Mouse (Mus musculus) cerebellum, adult 2 months (tissue): ENCODE data around the gene Tmem132a. TPM values are rescaled to one million over a fixed set of nuclear protein-coding genes. Genes with fewer than 3 reads are reported as not detected.

Experiments
- DNase-seq, 2 experiments: peaks; one replicate each; pipeline ENCODE4 v3.0.0; 2021
- H3K27ac ChIP-seq: fragments of 200-500 bp; 2 replicates; pipeline ENCODE4 v1.5.1; 2012; ENCODE audit warnings: low read length, control low read depth, inconsistent platforms; ENCODE audit not compliant: insufficient read depth
- H3K27me3 ChIP-seq: fragments of 200-500 bp; 2 replicates; pipeline ENCODE4 v1.6.1; 2012; ENCODE audit warnings: inconsistent platforms, mild to moderate bottlenecking, low read length, moderate library complexity; ENCODE audit not compliant: control insufficient read depth, insufficient read depth
- H3K4me1 ChIP-seq: fragments of 200-500 bp; 2 replicates; pipeline ENCODE4 v1.6.1; 2011; ENCODE audit warnings: low read length; ENCODE audit not compliant: control insufficient read depth, insufficient read depth
- H3K4me3 ChIP-seq: fragments of 200-500 bp; replicated peaks from 2 replicates; pipeline ENCODE3; 2011; ENCODE audit warnings: mild to moderate bottlenecking, low read depth, low read length, control low read depth; ENCODE audit not compliant: insufficient read depth
- CTCF ChIP-seq: fragments of 200-500 bp; IDR thresholded peaks from 2 replicates; pipeline ENCODE4 v1.5.1; 2011; ENCODE audit warnings: low read depth, mild to moderate bottlenecking, control low read depth, low read length, moderate library complexity, borderline replicate concordance; ENCODE audit not compliant: insufficient read depth
- POLR2A ChIP-seq: fragments of 200-500 bp; IDR thresholded peaks from 2 replicates; pipeline ENCODE4 v1.6.1; 2011; ENCODE audit warnings: low read length, control low read depth, borderline replicate concordance; ENCODE audit not compliant: insufficient read depth
- WGBS: fragments of 180-500 bp; shearing (Covaris S2); methylation state at CpG from one replicate; pipeline ENCODE4 v1.1.7; 2018; 5-methylcytosine and 5-hydroxymethylcytosine counted together
- polyA plus RNA-seq: library from polyadenylated mRNA; depleted of rRNA; stranded (reverse); fragments of >200 nt; gene quantifications from 2 replicates; pipeline ENCODE4 v1.2.3, GENCODE M21; 2012; rRNA removed

Gene Tmem132a
- polyA plus RNA-seq, 1 experiment, result 350 TPM

DNA sequence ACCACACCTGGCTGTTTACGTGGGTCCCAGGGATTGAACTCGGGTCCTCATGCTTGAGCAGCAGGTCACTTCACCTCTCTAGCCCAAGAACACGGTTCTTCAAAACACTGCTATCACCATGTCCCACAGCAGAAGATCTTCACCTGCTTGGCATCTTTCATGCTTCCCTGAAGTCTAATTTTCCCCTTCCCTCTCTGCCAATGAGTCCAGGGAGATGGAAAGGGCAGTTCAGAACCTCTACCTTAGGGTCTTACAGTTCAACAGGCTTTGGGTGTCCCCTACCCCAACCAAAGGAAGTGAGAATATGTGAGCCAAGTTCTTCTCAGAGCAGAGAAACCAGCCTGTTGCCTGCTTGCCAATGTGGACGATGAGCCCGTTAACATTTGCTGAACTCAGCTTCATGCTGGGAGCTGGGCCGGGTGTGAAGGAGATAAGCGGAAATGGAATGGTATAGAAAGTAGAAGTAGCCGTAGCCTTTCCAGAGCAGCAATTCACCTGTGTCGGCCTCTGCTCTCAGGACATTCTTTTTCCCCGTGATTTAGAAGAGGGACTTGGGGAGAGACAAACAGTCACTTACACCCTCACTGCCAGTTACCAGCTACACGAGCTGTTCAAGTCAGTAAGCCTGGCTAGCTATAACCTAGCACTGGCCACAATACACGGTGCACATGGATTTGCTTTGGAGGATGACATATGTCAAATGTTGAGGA lies 61.1 kb downstream of the Tmem132a start:
- 30% methylated on average over 12 of the region's 12 CpGs for WGBS
- Histone ChIP-seq H3K27ac (peak overlapping the region; percentile 12), H3K4me3 (no peak overlapping the region), H3K4me1 (peaks cover 39% of the 10 kb centered on the region), H3K27me3 (no peaks in the 10 kb centered on the region)
- peak; percentile 64 to 73 for DNase-seq
- no peak for TF ChIP-seq CTCF
- TF ChIP-seq POLR2A, result no peak

Other genes with a start within 250 kb of the Tmem132a start
- gene Vwce, start 235.7 kb downstream of the Tmem132a start, polyA plus RNA-seq, result 0.20 and 0.21 TPM in 2 replicates
- gene Pga5, start 191.9 kb downstream of the Tmem132a start, polyA plus RNA-seq, result not detected in 2 replicates
- gene Vps37c, start 181.2 kb downstream of the Tmem132a start, polyA plus RNA-seq, result 30.6 and 31.4 TPM in 2 replicates
- 0.43 and 0.54 TPM in 2 replicates for gene Cd5, start 130.9 kb downstream of the Tmem132a start, polyA plus RNA-seq
- gene Cd6, start 39.9 kb downstream of the Tmem132a start, polyA plus RNA-seq, result 0.05 and 0.10 TPM in 2 replicates
- 0.51 and 0.62 TPM in 2 replicates for gene Slc15a3, start 30.2 kb downstream of the Tmem132a start, polyA plus RNA-seq
- gene Tmem109, start 12.1 kb upstream of the Tmem132a start, polyA plus RNA-seq, result 109 and 115 TPM in 2 replicates
- gene Prpf19, start 25.3 kb upstream of the Tmem132a start, polyA plus RNA-seq, result 278 and 288 TPM in 2 replicates
- 0.05 TPM in 1 of 2 replicates, not detected in the other for gene Zp1, start 50.7 kb upstream of the Tmem132a start, polyA plus RNA-seq
- 0.06 and 0.10 TPM in 2 replicates for gene Ptgdr2, start 67.2 kb upstream of the Tmem132a start, polyA plus RNA-seq
- 4.9 and 5.3 TPM in 2 replicates for gene Ccdc86, start 79.3 kb upstream of the Tmem132a start, polyA plus RNA-seq
- gene Ms4a10, start 104.7 kb upstream of the Tmem132a start, polyA plus RNA-seq, result not detected in 2 replicates
- 0.05 and 0.08 TPM in 2 replicates for gene Ms4a15, start 123.3 kb upstream of the Tmem132a start, polyA plus RNA-seq
- not detected in 2 replicates for gene Ms4a18, start 148.1 kb upstream of the Tmem132a start, polyA plus RNA-seq
- not detected in 2 replicates for gene Ms4a8a, start 211.2 kb upstream of the Tmem132a start, polyA plus RNA-seq